Mouse (Mus musculus) heart, embryonic 14.5 days (tissue): Measurements from ENCODE around the gene Prps1. TPM values are rescaled to one million over a fixed set of nuclear protein-coding genes. Genes with fewer than 3 reads are reported as not detected.

Source experiments
- ATAC-seq: fragments of 200-750 bp; cut with Nextera tagmentation; 2 replicates; pipeline ENCODE4 v1.8.0; 2017; ENCODE audit warnings: low read depth, moderate TSS enrichment; ENCODE audit not compliant: insufficient number of reproducible peaks, insufficient read depth, low FRiP score
- H3K27ac ChIP-seq, 2 experiments: fragments of 200-500 bp in 1 of 2; fragments of 300-500 bp in 1 of 2; sonication (generic) in 1 of 2; replicated peaks in 1 of 2; 2 replicates each; pipeline ENCODE4 v1.5.1; 2012 to 2014; ENCODE audit warnings: low read depth in 2 of 2, low read length in 2 of 2, control low read depth in 1 of 2, mild to moderate bottlenecking in 1 of 2, mixed read lengths in 1 of 2; ENCODE audit not compliant: control insufficient read depth in 1 of 2, insufficient read depth in 1 of 2
- H3K27me3 ChIP-seq: fragments of 300-500 bp; sonication (generic); 2 replicates; pipeline ENCODE4 v1.6.1; 2014; ENCODE audit warnings: mild to moderate bottlenecking, low read length, control low read depth; ENCODE audit not compliant: control insufficient read depth, insufficient read depth
- H3K36me3 ChIP-seq: fragments of 300-500 bp; sonication (generic); 2 replicates; pipeline ENCODE4 v1.6.1; 2014; ENCODE audit warnings: mild to moderate bottlenecking, control low read depth, low read length, mixed read lengths; ENCODE audit not compliant: control insufficient read depth, insufficient read depth
- H3K4me1 ChIP-seq, 2 experiments: fragments of 200-500 bp in 1 of 2; fragments of 300-500 bp in 1 of 2; sonication (generic) in 1 of 2; 2 replicates each; pipeline ENCODE4 v1.6.1; 2012 to 2014; ENCODE audit warnings: low read length in 2 of 2, control low read depth in 1 of 2, mixed read lengths in 1 of 2; ENCODE audit not compliant: control insufficient read depth in 2 of 2, insufficient read depth in 2 of 2
- H3K4me2 ChIP-seq: fragments of 300-500 bp; sonication (generic); 2 replicates; pipeline ENCODE4 v1.6.1; 2014; ENCODE audit warnings: mild to moderate bottlenecking, low read length
- H3K4me3 ChIP-seq, 2 experiments: fragments of 200-500 bp in 1 of 2; fragments of 300-500 bp in 1 of 2; sonication (generic) in 1 of 2; 2 replicates each; pipeline ENCODE4 v1.5.1; 2012 to 2014; ENCODE audit warnings: low read length in 2 of 2, mild to moderate bottlenecking in 2 of 2, control low read depth in 1 of 2, low read depth in 1 of 2, moderate library complexity in 1 of 2; ENCODE audit not compliant: control insufficient read depth in 1 of 2, insufficient read depth in 1 of 2
- H3K9ac ChIP-seq: fragments of 300-500 bp; sonication (generic); 2 replicates; pipeline ENCODE4 v1.6.1; 2014; ENCODE audit warnings: mild to moderate bottlenecking, low read length
- H3K9me3 ChIP-seq: fragments of 300-500 bp; sonication (generic); 2 replicates; pipeline ENCODE4 v1.6.1; 2016; ENCODE audit warnings: low read length, control low read depth; ENCODE audit not compliant: control insufficient read depth
- WGBS: fragments of 180-500 bp; shearing (Covaris S2); extraction: QIAGEN DNeasy Blood & Tissue Kit; methylation state at CpG from one replicate; pipeline ENCODE4 v1.1.7; 2014; 5-methylcytosine and 5-hydroxymethylcytosine counted together
- polyA plus RNA-seq: library from polyadenylated mRNA; unstranded; fragments of >200 nt; fragmentation: Nextera tagmentation; extraction: Ambion mirVana; gene quantifications from 2 replicates; pipeline ENCODE4 v1.2.1, GENCODE M21; 2014

Gene Prps1
- polyA plus RNA-seq, 1 experiment from 2014 or later, result 60.8 TPM

- Histone ChIP-seq H3K4me3 (no peak overlapping the region), H3K4me1 (peaks cover 2 to 5% of the 10 kb centered on the region in 2 experiments; a peak in 2 of 4 replicates), H3K27ac (no peak overlapping the region), H3K27me3 (no peaks in the 10 kb centered on the region; the same call in 1 of the 2 replicates), H3K4me2 (no peak overlapping the region), H3K9me3 (no peaks in the 10 kb centered on the region), H3K9ac (no peak overlapping the region), H3K36me3 (no peaks in the 10 kb centered on the region)
- ATAC-seq, result no peak
- 83% methylated on average over 5 of the region's 5 CpGs for WGBS
Measured at GRCm38 (mm10) chrX:140524231-140524630, 67.8 kb downstream of the Prps1 start.

Other genes with a start within 250 kb of the Prps1 start
- 0.07 and 0.18 TPM in 2 replicates for gene Frmpd3, start 114.3 kb upstream of the Prps1 start, polyA plus RNA-seq
- 209 and 227 TPM in 2 replicates for gene Tsc22d3, start 144.0 kb downstream of the Prps1 start, polyA plus RNA-seq
- 16.1 and 17.4 TPM in 2 replicates for gene Mid2, start 208.0 kb downstream of the Prps1 start, polyA plus RNA-seq